Mouse (Mus musculus) midbrain, embryonic 10.5 days (tissue): ENCODE data around the gene Vmn1r19. TPM values are rescaled to one million over a fixed set of nuclear protein-coding genes. Genes with fewer than 3 reads are reported as not detected.
"Not testable (repeated sequence)": the region's sequence is repeated elsewhere in the genome, so short reads cannot be mapped to it uniquely, and the experiment has no call there.

Experiments used
- DNase-seq: peaks from one replicate; pipeline ENCODE4 v3.0.0-alpha.2; 2017; ENCODE audit warnings: low spot score
- H3K27ac ChIP-seq: fragments of 300-500 bp; sonication (generic); replicated peaks from 2 replicates; pipeline ENCODE4 v1.5.1; 2016; ENCODE audit warnings: mild to moderate bottlenecking
- H3K27me3 ChIP-seq: fragments of 300-500 bp; sonication (generic); 2 replicates; pipeline ENCODE4 v1.6.1; 2016; ENCODE audit warnings: low read depth, mild to moderate bottlenecking; ENCODE audit not compliant: poor library complexity, severe bottlenecking
- H3K36me3 ChIP-seq: fragments of 300-500 bp; sonication (generic); 2 replicates; pipeline ENCODE4 v1.6.1; 2016; ENCODE audit warnings: mild to moderate bottlenecking, moderate library complexity
- H3K4me1 ChIP-seq: fragments of 300-500 bp; sonication (generic); 2 replicates; pipeline ENCODE4 v1.6.1; 2016
- H3K4me3 ChIP-seq: fragments of 300-500 bp; sonication (generic); 2 replicates; pipeline ENCODE4 v1.5.1; 2016; ENCODE audit warnings: mild to moderate bottlenecking, moderate library complexity
- H3K9me3 ChIP-seq: fragments of 300-500 bp; sonication (generic); replicated peaks from 2 replicates; pipeline ENCODE4 v1.6.1; 2016; ENCODE audit warnings: mild to moderate bottlenecking
- WGBS: fragments of 180-500 bp; shearing (Covaris S2); methylation state at CpG from one replicate; pipeline ENCODE4 v1.1.7; 2016; 5-methylcytosine and 5-hydroxymethylcytosine counted together
- polyA plus RNA-seq: library from polyadenylated mRNA; unstranded; fragments of >200 nt; fragmentation: Nextera tagmentation; extraction: Ambion mirVana; gene quantifications from 2 replicates; pipeline ENCODE4 v1.2.1, GENCODE M21; 2016

The Vmn1r19 gene
- polyA plus RNA-seq, result not detected in 2 replicates

- H3K9me3 ChIP-seq, result not testable (repeated sequence)
- 75% methylated on average over 3 of the region's 3 CpGs for WGBS
These were observed at the start of gene Vmn1r19 for GRCm38 (mm10) chr6:57403480-57403879. Gene Vmn1r19 (plus strand): TSS chr6:57403780.

GRCm38 (mm10) chr6:57356864-57357263 lies 46.7 kb upstream of the Vmn1r19 start:
- no peak for DNase-seq

More at GRCm38 (mm10) chr6:57403480-57403879, at the start of gene Vmn1r19:
- H3K4me3 ChIP-seq, H3K27ac ChIP-seq, DNase-seq, H3K27me3 ChIP-seq, H3K4me1 ChIP-seq, H3K36me3 ChIP-seq: not testable (repeated sequence)

GRCm38 (mm10) chr6:57363627-57364026 lies 40.0 kb upstream of the Vmn1r19 start, which contains the start of gene Vmn1r17:
Gene Vmn1r17 (minus strand): TSS chr6:57363727.
- no peak for DNase-seq
- Histone ChIP-seq H3K9me3 (no peaks in the 10 kb centered on the region), H3K4me1 (no peaks in the 10 kb centered on the region), H3K27me3 (no peaks in the 10 kb centered on the region), H3K27ac (no peak within 1 kb of the TSS), H3K4me3 (no peak within 1 kb of the TSS), H3K36me3 (no peaks in the 10 kb centered on the region)
- WGBS, result 90% methylated on average over 1 of the region's 1 CpGs

More at GRCm38 (mm10) chr6:57356864-57357263, 46.7 kb upstream of the Vmn1r19 start:
- H3K27ac ChIP-seq, result no peak overlapping the region
- no peaks in the 10 kb centered on the region for H3K9me3 ChIP-seq
- H3K4me3 ChIP-seq, result no peak overlapping the region
- H3K27me3 ChIP-seq, result no peaks in the 10 kb centered on the region
- WGBS, result 87% methylated on average over 2 of the region's 2 CpGs
- no peaks in the 10 kb centered on the region for H3K36me3 ChIP-seq
- H3K4me1 ChIP-seq, result no peaks in the 10 kb centered on the region

- H3K4me3 ChIP-seq, DNase-seq, H3K9me3 ChIP-seq, H3K27ac ChIP-seq, H3K27me3 ChIP-seq, H3K36me3 ChIP-seq, H3K4me1 ChIP-seq: not testable (repeated sequence)
- 90% methylated on average over 1 of the region's 1 CpGs for WGBS
These were observed 37.7 kb upstream of the Vmn1r19 start for GRCm38 (mm10) chr6:57365866-57366265.

GRCm38 (mm10) chr6:57367496-57367895 lies 36.1 kb upstream of the Vmn1r19 start:
- H3K4me1 ChIP-seq, result no peaks in the 10 kb centered on the region
- no peaks in the 10 kb centered on the region for H3K36me3 ChIP-seq
- no peak overlapping the region for H3K27ac ChIP-seq
- H3K27me3 ChIP-seq, result no peaks in the 10 kb centered on the region
- DNase-seq, result no peak
- no peak overlapping the region for H3K4me3 ChIP-seq
- no peaks in the 10 kb centered on the region for H3K9me3 ChIP-seq
- 78% methylated on average over 1 of the region's 1 CpGs for WGBS

- Histone ChIP-seq H3K36me3 (no peaks in the 10 kb centered on the region), H3K9me3 (no peaks in the 10 kb centered on the region), H3K27ac (no peak within 1 kb of the TSS), H3K4me3 (no peak within 1 kb of the TSS), H3K27me3 (no peaks in the 10 kb centered on the region), H3K4me1 (no peaks in the 10 kb centered on the region)
- no peak for DNase-seq
These were observed 7.9 kb upstream of the Vmn1r19 start, which contains the start of gene Vmn1r18 for GRCm38 (mm10) chr6:57395683-57396082. Gene Vmn1r18 (minus strand): TSS chr6:57395783.

- Histone ChIP-seq H3K27ac (no peak within 1 kb of the TSS), H3K4me1 (no peaks in the 10 kb centered on the region), H3K9me3 (no peaks in the 10 kb centered on the region), H3K27me3 (no peaks in the 10 kb centered on the region), H3K4me3 (no peak within 1 kb of the TSS), H3K36me3 (no peaks in the 10 kb centered on the region)
- DNase-seq, result no peak
- 84% methylated on average over 1 of the region's 1 CpGs for WGBS
These were observed 25.1 kb downstream of the Vmn1r19 start, which contains the start of gene Vmn1r20 for GRCm38 (mm10) chr6:57428630-57429029. Gene Vmn1r20 (plus strand): TSS chr6:57428930.

GRCm38 (mm10) chr6:57431196-57431595 lies 27.6 kb downstream of the Vmn1r19 start:
- Histone ChIP-seq H3K36me3 (no peaks in the 10 kb centered on the region), H3K4me1 (no peaks in the 10 kb centered on the region), H3K9me3 (no peaks in the 10 kb centered on the region), H3K27ac (no peak overlapping the region), H3K27me3 (no peaks in the 10 kb centered on the region), H3K4me3 (no peak overlapping the region)
- no peak for DNase-seq
- WGBS, result 84% methylated on average over 1 of the region's 1 CpGs

Other genes with a start within 250 kb of the Vmn1r19 start
- not detected in 2 replicates for gene Vmn1r12, start 246.9 kb upstream of the Vmn1r19 start, polyA plus RNA-seq
- gene Vmn1r13, start 200.5 kb upstream of the Vmn1r19 start, polyA plus RNA-seq, result not detected in 2 replicates
- gene Vmn1r14, start 172.1 kb upstream of the Vmn1r19 start, polyA plus RNA-seq, result not detected in 2 replicates
- gene Vmn1r15, start 145.8 kb upstream of the Vmn1r19 start, polyA plus RNA-seq, result not detected in 2 replicates
- gene Vmn1r16, start 74.3 kb upstream of the Vmn1r19 start, polyA plus RNA-seq, result not detected in 2 replicates
- gene Vmn1r17, start 40.1 kb upstream of the Vmn1r19 start, polyA plus RNA-seq, result not detected in 2 replicates
- not detected in 2 replicates for gene Vmn1r18, start 8.0 kb upstream of the Vmn1r19 start, polyA plus RNA-seq
- not detected in 2 replicates for gene Vmn1r20, start 25.1 kb downstream of the Vmn1r19 start, polyA plus RNA-seq
- gene Ppm1k, start 131.7 kb downstream of the Vmn1r19 start, polyA plus RNA-seq, result 3.5 and 5.3 TPM in 2 replicates
- 2.4 and 3.2 TPM in 2 replicates for gene Herc6, start 177.2 kb downstream of the Vmn1r19 start, polyA plus RNA-seq